Mouse (Mus musculus) heart, embryonic 13.5 days (tissue): Measurements from ENCODE around the gene Cdcp1. TPM values are rescaled to one million over a fixed set of nuclear protein-coding genes. Genes with fewer than 3 reads are reported as not detected.

Source experiments
- ATAC-seq: fragments of 200-750 bp; cut with Nextera tagmentation; 2 replicates; pipeline ENCODE4 v1.8.0; 2017; ENCODE audit warnings: moderate TSS enrichment; ENCODE audit not compliant: insufficient number of reproducible peaks, low FRiP score, low TSS enrichment; ENCODE audit errors: extremely low read depth
- H3K27ac ChIP-seq: fragments of 300-500 bp; sonication (generic); replicated peaks from 2 replicates; pipeline ENCODE4 v1.5.1; 2015; ENCODE audit warnings: moderate library complexity, mild to moderate bottlenecking, inconsistent platforms
- H3K27me3 ChIP-seq: fragments of 300-500 bp; sonication (generic); replicated peaks from 2 replicates; pipeline ENCODE4 v1.6.1; 2015; ENCODE audit warnings: mild to moderate bottlenecking, inconsistent platforms
- H3K36me3 ChIP-seq: fragments of 300-500 bp; sonication (generic); 2 replicates; pipeline ENCODE4 v1.6.1; 2015; ENCODE audit warnings: mild to moderate bottlenecking, inconsistent platforms
- H3K4me1 ChIP-seq: fragments of 300-500 bp; sonication (generic); 2 replicates; pipeline ENCODE4 v1.6.1; 2015; ENCODE audit warnings: inconsistent platforms
- H3K4me2 ChIP-seq: fragments of 300-500 bp; sonication (generic); 2 replicates; pipeline ENCODE4 v1.6.1; 2015; ENCODE audit warnings: inconsistent platforms, mild to moderate bottlenecking, moderate library complexity
- H3K4me3 ChIP-seq: fragments of 300-500 bp; sonication (generic); 2 replicates; pipeline ENCODE4 v1.5.1; 2015; ENCODE audit warnings: moderate library complexity, mild to moderate bottlenecking, inconsistent platforms
- H3K9ac ChIP-seq: fragments of 300-500 bp; sonication (generic); 2 replicates; pipeline ENCODE4 v1.6.1; 2015; ENCODE audit warnings: inconsistent platforms, mild to moderate bottlenecking, moderate library complexity
- H3K9me3 ChIP-seq: fragments of 300-500 bp; sonication (generic); 2 replicates; pipeline ENCODE4 v1.6.1; 2016; ENCODE audit warnings: inconsistent platforms
- WGBS: fragments of 180-500 bp; shearing (Covaris S2); methylation state at CpG from one replicate; pipeline ENCODE4 v1.1.7; 2015; ENCODE audit warnings: mixed read lengths; 5-methylcytosine and 5-hydroxymethylcytosine counted together
- polyA plus RNA-seq: library from polyadenylated mRNA; unstranded; fragments of >200 nt; fragmentation: Nextera tagmentation; extraction: Ambion mirVana; gene quantifications from 2 replicates; pipeline ENCODE4 v1.2.1, GENCODE M21; 2015

Cdcp1 gene
- polyA plus RNA-seq, 1 experiment from 2014 or later, result 0.51 TPM

DNA sequence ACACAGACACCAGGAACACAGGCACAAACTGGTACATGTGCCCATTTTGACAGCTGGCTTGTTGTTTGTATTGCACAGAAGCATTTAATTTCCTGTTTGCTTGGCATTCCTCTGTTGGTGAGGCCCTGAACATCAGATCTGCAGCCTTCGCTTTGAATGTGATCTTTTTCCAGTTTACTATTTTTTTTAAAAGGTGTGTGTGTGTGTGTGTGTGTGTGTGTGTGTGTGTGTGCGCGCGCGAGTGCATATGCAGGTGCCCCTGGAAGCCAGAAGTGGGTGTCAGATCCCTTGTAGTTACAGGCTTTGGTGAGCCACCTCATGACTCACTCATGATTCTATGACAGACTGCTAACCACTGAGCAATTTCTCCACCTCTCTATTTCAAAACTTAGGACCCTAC lies 24.4 kb upstream of the Cdcp1 start:
- Histone ChIP-seq H3K27ac (no peak overlapping the region), H3K27me3 (no peaks in the 10 kb centered on the region), H3K9me3 (no peaks in the 10 kb centered on the region), H3K4me2 (no peak overlapping the region), H3K36me3 (no peaks in the 10 kb centered on the region), H3K4me1 (peaks cover 15% of the 10 kb centered on the region), H3K9ac (no peak overlapping the region), H3K4me3 (no peak overlapping the region)
- 94% methylated on average over 5 of the region's 5 CpGs for WGBS
- no peak for ATAC-seq

DNA sequence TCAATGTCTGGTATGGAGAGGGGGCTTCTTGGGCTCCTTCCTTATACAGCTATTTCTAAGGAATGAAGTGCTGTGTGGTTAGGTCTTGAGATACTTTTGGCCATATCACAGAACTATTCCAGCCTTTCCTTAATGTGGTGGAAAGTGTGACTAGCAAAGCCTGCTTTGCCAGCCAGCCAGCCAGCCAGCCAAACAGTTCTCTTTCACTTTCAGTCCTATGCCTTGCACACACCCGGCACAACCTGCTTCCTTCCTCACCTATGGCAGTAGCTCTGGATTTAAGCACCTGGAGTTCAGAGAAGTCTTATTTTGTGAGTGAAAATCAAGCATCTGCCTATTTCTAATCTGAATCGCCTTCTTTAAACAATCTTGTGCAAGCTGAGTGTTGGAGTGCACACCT lies 23.8 kb upstream of the Cdcp1 start:
- H3K36me3 ChIP-seq, result no peaks in the 10 kb centered on the region
- no peak overlapping the region for H3K4me2 ChIP-seq
- no peak overlapping the region for H3K9ac ChIP-seq
- no peaks in the 10 kb centered on the region for H3K27me3 ChIP-seq
- 61% methylated on average over 2 of the region's 2 CpGs for WGBS
- no peak for ATAC-seq
- no peak overlapping the region for H3K4me3 ChIP-seq
- H3K27ac ChIP-seq, result no peak overlapping the region
- H3K4me1 ChIP-seq, result peaks cover 15% of the 10 kb centered on the region
- H3K9me3 ChIP-seq, result no peaks in the 10 kb centered on the region

GRCm38 (mm10) chr9:123238256-123239045 lies 22.6 kb upstream of the Cdcp1 start:
- Histone ChIP-seq H3K9me3 (no peaks in the 10 kb centered on the region), H3K27ac (peak overlapping the region; percentile 82), H3K9ac (no peak overlapping the region), H3K36me3 (no peaks in the 10 kb centered on the region), H3K4me3 (no peak overlapping the region), H3K27me3 (no peaks in the 10 kb centered on the region), H3K4me1 (peaks cover 15% of the 10 kb centered on the region), H3K4me2 (peak overlapping the region; percentile 19; the same call in 1 of the 2 replicates)
- no peak for ATAC-seq
- WGBS, result 40% methylated on average over 4 of the region's 4 CpGs

DNA sequence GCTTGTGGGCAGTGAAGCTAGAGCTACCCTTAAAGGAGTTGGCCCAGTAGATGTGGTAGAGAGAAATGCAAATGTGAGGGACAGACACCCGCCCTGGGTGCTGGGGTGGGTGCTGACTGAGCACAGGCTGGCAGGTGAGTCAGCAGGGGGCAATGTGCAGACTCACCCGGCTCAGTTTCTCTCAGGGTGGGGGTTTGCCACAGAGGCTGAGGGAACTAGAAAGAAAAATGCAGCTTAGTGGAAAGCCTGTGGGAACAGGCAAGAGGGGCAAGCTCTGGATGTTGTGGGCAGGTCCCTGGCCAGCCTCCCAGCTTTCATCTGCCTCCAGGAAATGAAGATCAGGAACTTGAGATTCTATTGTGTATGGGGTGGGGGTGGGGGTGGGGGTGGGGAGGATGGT lies 21.9 kb upstream of the Cdcp1 start:
- Histone ChIP-seq H3K27me3 (no peaks in the 10 kb centered on the region), H3K4me3 (no peak overlapping the region), H3K9ac (no peak overlapping the region), H3K4me2 (no peak overlapping the region), H3K27ac (peak overlapping the region; percentile 82), H3K4me1 (peaks cover 15% of the 10 kb centered on the region), H3K36me3 (no peaks in the 10 kb centered on the region), H3K9me3 (no peaks in the 10 kb centered on the region)
- no peak for ATAC-seq
- WGBS, result 37% methylated on average over 2 of the region's 2 CpGs

- 30% methylated on average over 3 of the region's 3 CpGs for WGBS
- H3K27ac ChIP-seq, result no peak overlapping the region
- ATAC-seq, result no peak
Measured at GRCm38 (mm10) chr9:123235621-123236020, 19.8 kb upstream of the Cdcp1 start.

GRCm38 (mm10) chr9:123229826-123230225 lies 14.0 kb upstream of the Cdcp1 start:
- ATAC-seq, result no peak
- Histone ChIP-seq H3K9ac (no peak overlapping the region), H3K4me1 (no peaks in the 10 kb centered on the region), H3K36me3 (no peaks in the 10 kb centered on the region), H3K27me3 (no peaks in the 10 kb centered on the region), H3K4me3 (no peak overlapping the region), H3K9me3 (no peaks in the 10 kb centered on the region), H3K4me2 (no peak overlapping the region), H3K27ac (no peak overlapping the region)
- WGBS, result 63% methylated on average over 4 of the region's 4 CpGs

More at GRCm38 (mm10) chr9:123235621-123236020, 19.8 kb upstream of the Cdcp1 start:
- no peak overlapping the region for H3K9ac ChIP-seq
- H3K36me3 ChIP-seq, result no peaks in the 10 kb centered on the region
- H3K4me2 ChIP-seq, result no peak overlapping the region
- peaks cover 15% of the 10 kb centered on the region for H3K4me1 ChIP-seq
- no peak overlapping the region for H3K4me3 ChIP-seq
- no peaks in the 10 kb centered on the region for H3K27me3 ChIP-seq
- H3K9me3 ChIP-seq, result no peaks in the 10 kb centered on the region

DNA sequence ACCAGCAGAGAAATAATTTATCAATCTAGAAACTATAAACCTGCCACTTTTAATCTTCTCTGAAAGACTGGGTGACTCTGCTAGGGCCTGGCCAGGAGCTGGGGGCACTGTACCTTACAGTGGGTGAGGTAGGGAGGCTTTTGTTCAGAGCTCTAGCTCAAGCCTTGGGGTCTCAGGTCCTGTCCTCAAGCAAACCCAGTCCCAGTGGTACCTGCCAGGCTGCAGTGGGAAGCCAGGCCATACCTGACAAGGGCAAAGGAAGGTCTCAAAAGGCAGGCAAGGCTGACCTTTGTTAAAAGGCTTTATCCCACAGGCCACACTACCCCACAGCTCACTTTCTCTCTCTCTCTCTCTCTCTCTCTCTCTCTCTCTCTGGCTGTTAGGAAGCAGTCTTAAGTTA lies 12.8 kb upstream of the Cdcp1 start:
- no peak overlapping the region for H3K4me3 ChIP-seq
- H3K4me1 ChIP-seq, result no peaks in the 10 kb centered on the region
- H3K9me3 ChIP-seq, result no peaks in the 10 kb centered on the region
- H3K36me3 ChIP-seq, result no peaks in the 10 kb centered on the region
- no peak overlapping the region for H3K27ac ChIP-seq
- ATAC-seq, result no peak
- no peak overlapping the region for H3K9ac ChIP-seq
- no peak overlapping the region for H3K4me2 ChIP-seq
- no peaks in the 10 kb centered on the region for H3K27me3 ChIP-seq

- H3K27me3 ChIP-seq, result no peaks in the 10 kb centered on the region
- ATAC-seq, result no peak
- no peaks in the 10 kb centered on the region for H3K36me3 ChIP-seq
- WGBS, result 70% methylated on average over 3 of the region's 3 CpGs
- H3K9me3 ChIP-seq, result no peaks in the 10 kb centered on the region
- no peak overlapping the region for H3K27ac ChIP-seq
- no peak overlapping the region for H3K4me2 ChIP-seq
- no peak overlapping the region for H3K4me3 ChIP-seq
- no peaks in the 10 kb centered on the region for H3K4me1 ChIP-seq
- no peak overlapping the region for H3K9ac ChIP-seq
Measured at GRCm38 (mm10) chr9:123227106-123227750, 11.4 kb upstream of the Cdcp1 start.

- ATAC-seq, result no peak
- no peak overlapping the region for H3K4me3 ChIP-seq
- peaks cover 2% of the 10 kb centered on the region; the same call in 1 of the 2 replicates for H3K4me1 ChIP-seq
- WGBS, result 36% methylated on average over 2 of the region's 2 CpGs
- no peak overlapping the region for H3K27ac ChIP-seq
- no peaks in the 10 kb centered on the region for H3K27me3 ChIP-seq
- no peak overlapping the region for H3K4me2 ChIP-seq
- H3K36me3 ChIP-seq, result no peaks in the 10 kb centered on the region
- no peak overlapping the region for H3K9ac ChIP-seq
- no peaks in the 10 kb centered on the region for H3K9me3 ChIP-seq
Measured at GRCm38 (mm10) chr9:123224863-123225431, 9.1 kb upstream of the Cdcp1 start.

GRCm38 (mm10) chr9:123219826-123220225 lies 4.0 kb upstream of the Cdcp1 start:
- peaks cover 20% of the 10 kb centered on the region for H3K4me1 ChIP-seq
- no peak for ATAC-seq
- no peak overlapping the region for H3K4me3 ChIP-seq
- 11% methylated on average over 5 of the region's 5 CpGs for WGBS
- H3K4me2 ChIP-seq, result peak overlapping the region; percentile 36
- peak overlapping the region; percentile 65 for H3K27ac ChIP-seq
- H3K9ac ChIP-seq, result peak overlapping the region; percentile 11; the same call in 1 of the 2 replicates
- H3K36me3 ChIP-seq, result no peaks in the 10 kb centered on the region
- no peaks in the 10 kb centered on the region for H3K9me3 ChIP-seq
- peaks cover 22% of the 10 kb centered on the region for H3K27me3 ChIP-seq

DNA sequence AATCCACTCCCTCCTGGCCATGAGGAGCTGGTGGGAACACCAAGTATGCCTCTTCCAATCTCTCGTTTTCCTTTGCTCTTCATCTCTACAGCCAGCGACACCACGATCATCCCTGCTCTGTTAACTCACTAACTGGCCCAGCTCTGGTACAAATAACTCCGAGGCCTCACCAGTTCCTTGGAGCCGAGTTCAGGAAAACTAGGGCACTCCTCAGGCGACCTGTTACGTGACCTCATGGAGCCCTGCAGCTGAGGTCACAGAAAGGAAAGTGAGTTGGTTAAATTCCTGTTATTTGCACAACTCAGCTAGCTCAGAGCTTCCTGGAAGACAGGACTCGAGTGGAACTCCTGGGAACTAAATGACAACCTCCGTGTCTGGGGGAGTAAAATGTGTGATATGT lies 2.5 kb downstream of the Cdcp1 start:
- Histone ChIP-seq H3K27ac (no peak overlapping the region), H3K9me3 (no peaks in the 10 kb centered on the region), H3K4me3 (no peak overlapping the region), H3K4me2 (no peak overlapping the region), H3K9ac (no peak overlapping the region), H3K27me3 (peaks cover 42% of the 10 kb centered on the region), H3K36me3 (no peaks in the 10 kb centered on the region), H3K4me1 (peaks cover 8% of the 10 kb centered on the region)
- WGBS, result 69% methylated on average over 9 of the region's 9 CpGs
- no peak for ATAC-seq
